Mouse (Mus musculus): ENCODE results near the gene Dner.
A peak's percentile ranks its signal among the peaks of the same experiment; 100 is the strongest.

Dner gene

GRCm38 (mm10) chr1:84443050-84443449, 253.0 kb downstream of the Dner start:
- no peak for DNase-seq (ENCODE audit: low read depth)

GRCm38 (mm10) chr1:84441419-84441818, 254.6 kb downstream of the Dner start:
- DNase-seq (ENCODE audit: low read depth), result no peak

GRCm38 (mm10) chr1:84437565-84437964, 258.5 kb downstream of the Dner start:
- DNase-seq (ENCODE audit: low read depth), result no peak

- DNase-seq (ENCODE audit: low read depth), result no peak
These were observed 259.7 kb downstream of the Dner start for GRCm38 (mm10) chr1:84436281-84436680.

- DNase-seq (ENCODE audit: low read depth), result no peak
These were observed 262.6 kb downstream of the Dner start for GRCm38 (mm10) chr1:84433291-84433980.

- no peak for DNase-seq (ENCODE audit: low read depth)
These were observed 263.7 kb downstream of the Dner start for GRCm38 (mm10) chr1:84432311-84432710.

- no peak for DNase-seq (ENCODE audit: low read depth)
These were observed 267.7 kb downstream of the Dner start for GRCm38 (mm10) chr1:84428331-84428730.

- no peak for DNase-seq (ENCODE audit: low read depth)
These were observed 268.3 kb downstream of the Dner start for GRCm38 (mm10) chr1:84427757-84428156.

- DNase-seq (ENCODE audit: low read depth), result no peak
These were observed 269.3 kb downstream of the Dner start for GRCm38 (mm10) chr1:84426679-84427078.

- DNase-seq (ENCODE audit: low read depth), result no peak
These were observed 273.1 kb downstream of the Dner start for GRCm38 (mm10) chr1:84422881-84423280.

GRCm38 (mm10) chr1:84421845-84422244, 274.2 kb downstream of the Dner start:
- DNase-seq (ENCODE audit: low read depth), result no peak

GRCm38 (mm10) chr1:84419416-84419815, 276.6 kb downstream of the Dner start:
- no peak for DNase-seq (ENCODE audit: low read depth)

GRCm38 (mm10) chr1:84418511-84418910, 277.5 kb downstream of the Dner start:
- DNase-seq (ENCODE audit: low read depth), result no peak

GRCm38 (mm10) chr1:84417761-84418238, 278.2 kb downstream of the Dner start:
- no peak for DNase-seq (ENCODE audit: low read depth)

GRCm38 (mm10) chr1:84417276-84417675, 278.7 kb downstream of the Dner start:
- DNase-seq (ENCODE audit: low read depth), result no peak

- DNase-seq (ENCODE audit: low read depth), result no peak
These were observed 281.6 kb downstream of the Dner start for GRCm38 (mm10) chr1:84414464-84414863.

- no peak for DNase-seq (ENCODE audit: low read depth)
These were observed 286.5 kb downstream of the Dner start for GRCm38 (mm10) chr1:84409514-84409913.

GRCm38 (mm10) chr1:84408873-84409272, 287.1 kb downstream of the Dner start:
- DNase-seq (ENCODE audit: low read depth), result no peak

GRCm38 (mm10) chr1:84406891-84407290, 289.1 kb downstream of the Dner start:
- peak; percentile 10 for DNase-seq (ENCODE audit: low read depth)

- DNase-seq (ENCODE audit: low read depth), result no peak
These were observed 290.3 kb downstream of the Dner start for GRCm38 (mm10) chr1:84405551-84406290.

- DNase-seq (ENCODE audit: low read depth), result no peak
These were observed 291.1 kb downstream of the Dner start for GRCm38 (mm10) chr1:84404880-84405279.

GRCm38 (mm10) chr1:84402154-84402553, 293.9 kb downstream of the Dner start:
- DNase-seq (ENCODE audit: low read depth), result no peak

GRCm38 (mm10) chr1:84399671-84400070, 296.4 kb downstream of the Dner start:
- DNase-seq (ENCODE audit: low read depth), result no peak

Data from induced T-regulatory cell, adult 2 months (primary cell).